Mouse (Mus musculus): ENCODE data around the gene Pip5kl1.

The Pip5kl1 gene

GRCm38 (mm10) chr2:32587731-32588321 lies 13.2 kb downstream of the Pip5kl1 start:
- DNase-seq: peak; percentile 23

- no peak for DNase-seq
Observed at GRCm38 (mm10) chr2:32589213-32589795, 14.7 kb downstream of the Pip5kl1 start.

- DNase-seq: no peak
Observed at GRCm38 (mm10) chr2:32590224-32590623, 15.6 kb downstream of the Pip5kl1 start.

- no peak for DNase-seq
Observed at GRCm38 (mm10) chr2:32591249-32591648, 16.7 kb downstream of the Pip5kl1 start.

GRCm38 (mm10) chr2:32596725-32597124 lies 22.1 kb downstream of the Pip5kl1 start:
- no peak for DNase-seq

GRCm38 (mm10) chr2:32597248-32597647 lies 22.7 kb downstream of the Pip5kl1 start:
- DNase-seq: no peak

- DNase-seq: no peak
Observed at GRCm38 (mm10) chr2:32597699-32598098, 23.1 kb downstream of the Pip5kl1 start.

GRCm38 (mm10) chr2:32598506-32598905 lies 23.9 kb downstream of the Pip5kl1 start:
- no peak for DNase-seq

GRCm38 (mm10) chr2:32599409-32599808 lies 24.8 kb downstream of the Pip5kl1 start, which contains the start of gene St6galnac6:
TSS of gene St6galnac6 (plus strand) at chr2:32599709.
- no peak for DNase-seq

- peak; percentile 69 for DNase-seq
Observed at GRCm38 (mm10) chr2:32601417-32602065, 26.9 kb downstream of the Pip5kl1 start.

GRCm38 (mm10) chr2:32602600-32603054 lies 28.0 kb downstream of the Pip5kl1 start:
- DNase-seq: peak; percentile 82

- DNase-seq: no peak
Observed at GRCm38 (mm10) chr2:32604631-32605030, 30.0 kb downstream of the Pip5kl1 start.

- peak; percentile 95 for DNase-seq
Observed at GRCm38 (mm10) chr2:32606161-32607142, 31.9 kb downstream of the Pip5kl1 start.

GRCm38 (mm10) chr2:32607262-32607947 lies 32.8 kb downstream of the Pip5kl1 start:
- peak; percentile 77 for DNase-seq

GRCm38 (mm10) chr2:32608141-32608777 lies 33.7 kb downstream of the Pip5kl1 start:
- DNase-seq: peak; percentile 77

- DNase-seq: no peak
Observed at GRCm38 (mm10) chr2:32608778-32609435, 34.3 kb downstream of the Pip5kl1 start.

- DNase-seq: peak; percentile 74
Observed at GRCm38 (mm10) chr2:32610610-32611229, 36.1 kb downstream of the Pip5kl1 start.

- DNase-seq: no peak
Observed at GRCm38 (mm10) chr2:32612274-32612673, 37.7 kb downstream of the Pip5kl1 start.

GRCm38 (mm10) chr2:32617109-32617508 lies 42.5 kb downstream of the Pip5kl1 start:
- no peak for DNase-seq

GRCm38 (mm10) chr2:32617601-32618000 lies 43.0 kb downstream of the Pip5kl1 start:
- DNase-seq: no peak

- DNase-seq: no peak
Observed at GRCm38 (mm10) chr2:32618051-32618450, 43.5 kb downstream of the Pip5kl1 start.
